In genomic region chr10:85378972-85379371, GRCm38 (mm10) we compare ENCODE assay signal across 13 mouse cellular contexts. TPM values are rescaled to one million over a fixed set of nuclear protein-coding genes. Genes with fewer than 3 reads are reported as not detected.
DNase-seq lines count a peak whose midpoint lies in the region; ATAC-seq and TF ChIP-seq lines count a peak whose summit lies in the region.
"Had no signal": no experiment of that assay in that cellular context is flagged by ENCODE, and none has a peak within 500 bp of the region (broad histone marks: within the 10 kb centered on the region; RNA-seq: fewer than 3 reads in every experiment).

No protein-coding gene starts in this region.

- TF ChIP-seq CTCF in gastrocnemius, adult 2 months (IDR thresholded peaks at IDR 0.05): no peak

- H3K4me1 ChIP-seq in heart, embryonic 14.5 days (ENCODE audit: control insufficient read depth in 2 of 2, insufficient read depth in 2 of 2, low read length in 2 of 2): no peaks in the 10 kb centered on the region
- H3K4me1 ChIP-seq in intestine, embryonic 16.5 days (ENCODE audit: control insufficient read depth, insufficient read depth, low read length): no peaks in the 10 kb centered on the region

- DNase-seq in heart, adult 18-20 months: no peak
- DNase-seq in embryo, embryonic 10 days (ENCODE audit: low spot score): peak; percentile 59
- peak; percentile 51 to 62 for DNase-seq in kidney, postnatal 25 days
- no peak for DNase-seq in cerebellum, postnatal 10 days
- DNase-seq in gastrocnemius, adult 2 months: no peak
- DNase-seq: cerebellum, adult 9-10 months; gastrocnemius, postnatal 14 days; lung, postnatal 10 days had no signal

- no peaks in the 10 kb centered on the region for H3K9me3 ChIP-seq in heart, embryonic 14.5 days (ENCODE audit: control insufficient read depth, low read length)
- H3K9me3 ChIP-seq in intestine, embryonic 16.5 days (ENCODE audit: control insufficient read depth, low read length): no peaks in the 10 kb centered on the region
- H3K9me3 ChIP-seq: forebrain, embryonic 10.5 days had no signal

- no peak overlapping the region for H3K4me3 ChIP-seq in heart, embryonic 14.5 days (ENCODE audit: control insufficient read depth in 1 of 2, insufficient read depth in 1 of 2, low read depth in 1 of 2, low read length in 2 of 2)
- no peak overlapping the region for H3K4me3 ChIP-seq in intestine, embryonic 16.5 days (ENCODE audit: low read length)
- H3K4me3 ChIP-seq in gastrocnemius, adult 2 months: no peak overlapping the region
- H3K4me3 ChIP-seq: forebrain, embryonic 10.5 days; layer of hippocampus, adult 2 months had no signal

- H3K27ac ChIP-seq in heart, embryonic 14.5 days (replicated peaks in 1 of 2; ENCODE audit: control insufficient read depth in 1 of 2, insufficient read depth in 1 of 2, low read depth in 2 of 2, low read length in 2 of 2): no peak overlapping the region
- H3K27ac ChIP-seq in intestine, embryonic 16.5 days (ENCODE audit: low read length): no peak overlapping the region
- no peak overlapping the region for H3K27ac ChIP-seq in gastrocnemius, adult 2 months
- H3K27ac ChIP-seq: forebrain, embryonic 10.5 days; layer of hippocampus, adult 2 months had no signal

- WGBS in heart, embryonic 14.5 days: 24% methylated on average over 8 of the region's 8 CpGs
- WGBS in intestine, embryonic 16.5 days: 16% methylated on average over 8 of the region's 8 CpGs

- no peak overlapping the region for H3K9ac ChIP-seq in heart, embryonic 14.5 days (ENCODE audit: low read length)
- no peak overlapping the region for H3K9ac ChIP-seq in intestine, embryonic 16.5 days (ENCODE audit: low read depth, low read length)

- intact Hi-C loops in gastrocnemius, adult 2 months (cut with DNase I): no loop called here

- ATAC-seq in heart, embryonic 14.5 days (ENCODE audit: insufficient number of reproducible peaks, insufficient read depth, low FRiP score, low read depth): 0 out of 2 replicates have a peak, but pooled peaks have one; percentile 47
- ATAC-seq in intestine, embryonic 16.5 days: peak; percentile 81
- no peak for ATAC-seq in megakaryocyte-erythroid progenitor cell, adult 5-6 weeks (replicated peaks; ENCODE audit: low FRiP score, low TSS enrichment, poor library complexity, severe bottlenecking)

- no peaks in the 10 kb centered on the region for H3K36me3 ChIP-seq in heart, embryonic 14.5 days (ENCODE audit: control insufficient read depth, insufficient read depth, low read length)
- H3K36me3 ChIP-seq in intestine, embryonic 16.5 days (ENCODE audit: control insufficient read depth, insufficient read depth, low read length): no peaks in the 10 kb centered on the region
- H3K36me3 ChIP-seq: forebrain, embryonic 10.5 days had no signal

- no peaks in the 10 kb centered on the region for H3K27me3 ChIP-seq in heart, embryonic 14.5 days (ENCODE audit: control insufficient read depth, insufficient read depth, low read length)
- no peaks in the 10 kb centered on the region for H3K27me3 ChIP-seq in intestine, embryonic 16.5 days (replicated peaks; ENCODE audit: control insufficient read depth, insufficient read depth, low read length)

- H3K4me2 ChIP-seq in heart, embryonic 14.5 days (ENCODE audit: low read length): peak overlapping the region; percentile 27; the same call in 1 of the 2 replicates
- H3K4me2 ChIP-seq in intestine, embryonic 16.5 days (ENCODE audit: low read depth, low read length): no peak overlapping the region

RNA-seq across cellular contexts. Expression of gene Btbd11, which starts 7.6 kb away (rescaled TPM):
- 0.73 and 0.74 TPM in 2 replicates for polyA plus RNA-seq in heart, embryonic 14.5 days (2014; fragmentation: Nextera tagmentation; extraction: Ambion mirVana)
- 1 to 10 TPM; 3.2 to 4.8 TPM for total RNA-seq in heart, adult 18-20 months (2021)
- 0.86 and 1.2 TPM in 2 replicates for polyA plus RNA-seq in intestine, embryonic 16.5 days (2015; fragmentation: Nextera tagmentation; extraction: Ambion mirVana)
- not detected in 2 replicates for total RNA-seq in megakaryocyte-erythroid progenitor cell, adult 5-6 weeks (2014; fragmentation: Nextera tagmentation)
- total RNA-seq in megakaryocyte-erythroid progenitor cell, adult 5-6 weeks (2017): 0.70 and 0.80 TPM in 2 replicates
- total RNA-seq in gastrocnemius, adult 2 months (2021): 1 to 10 TPM in 1 of 2 experiments, under 1 TPM in 1; 0.77 to 1.2 TPM

Comparison
In these comparisons a context has a peak if more than half of its experiments do, and no peak if none do; other contexts are left out.
1. DNase-seq: peak in embryo, embryonic 10 days (single experiment) and kidney, postnatal 25 days (2 of 2); none in heart, adult 18-20 months (0 of 2), cerebellum, postnatal 10 days (0 of 2) and gastrocnemius, adult 2 months (single experiment).